Mouse (Mus musculus) hindbrain, embryonic 14.5 days (tissue): ENCODE measurements around the gene Kif2a. TPM values are rescaled to one million over a fixed set of nuclear protein-coding genes. Genes with fewer than 3 reads are reported as not detected.
"Not testable (repeated sequence)": the region's sequence is repeated elsewhere in the genome, so short reads cannot be mapped to it uniquely, and the experiment has no call there.

Source experiments
- ATAC-seq: fragments of 200-750 bp; cut with Nextera tagmentation; 2 replicates; pipeline ENCODE4 v1.8.0; 2017; ENCODE audit warnings: moderate number of reproducible peaks, mild to moderate bottlenecking, moderate TSS enrichment, moderate library complexity; ENCODE audit not compliant: low FRiP score
- DNase-seq: peaks from one replicate; pipeline ENCODE4 v3.0.0-alpha.2; 2015; ENCODE audit warnings: low spot score
- H3K27ac ChIP-seq: fragments of 300-500 bp; sonication (generic); 2 replicates; pipeline ENCODE4 v1.5.1; 2014; ENCODE audit warnings: mild to moderate bottlenecking, moderate library complexity
- H3K27me3 ChIP-seq: fragments of 300-500 bp; sonication (generic); 2 replicates; pipeline ENCODE4 v1.6.1; 2014; ENCODE audit warnings: mild to moderate bottlenecking, low read length, mixed read lengths; ENCODE audit not compliant: control insufficient read depth, insufficient read depth
- H3K36me3 ChIP-seq: fragments of 300-500 bp; sonication (generic); replicated peaks from 2 replicates; pipeline ENCODE4 v1.6.1; 2014; ENCODE audit not compliant: control insufficient read depth, insufficient read depth
- H3K4me1 ChIP-seq: fragments of 300-500 bp; sonication (generic); replicated peaks from 2 replicates; pipeline ENCODE4 v1.6.1; 2014; ENCODE audit warnings: antibody characterized with exemption, low read length, mixed read lengths; ENCODE audit not compliant: control insufficient read depth, insufficient read depth
- H3K4me2 ChIP-seq: fragments of 300-500 bp; sonication (generic); replicated peaks from 2 replicates; pipeline ENCODE4 v1.6.1; 2014; ENCODE audit warnings: mild to moderate bottlenecking, moderate library complexity
- H3K4me3 ChIP-seq: fragments of 300-500 bp; sonication (generic); replicated peaks from 2 replicates; pipeline ENCODE4 v1.5.1; 2014; ENCODE audit warnings: mild to moderate bottlenecking, low read length
- H3K9ac ChIP-seq: fragments of 300-500 bp; sonication (generic); 2 replicates; pipeline ENCODE4 v1.6.1; 2014
- H3K9me3 ChIP-seq: fragments of 300-500 bp; sonication (generic); 2 replicates; pipeline ENCODE4 v1.6.1; 2016; ENCODE audit warnings: low read length; ENCODE audit not compliant: control insufficient read depth
- WGBS: fragments of 180-500 bp; shearing (Covaris S2); extraction: QIAGEN DNeasy Blood & Tissue Kit; methylation state at CpG from one replicate; pipeline ENCODE4 v1.1.7; 2014; 5-methylcytosine and 5-hydroxymethylcytosine counted together
- polyA plus RNA-seq: library from polyadenylated mRNA; unstranded; fragments of >200 nt; fragmentation: Nextera tagmentation; extraction: Ambion mirVana; gene quantifications from 2 replicates; pipeline ENCODE4 v1.2.1, GENCODE M21; 2014

The Kif2a gene
- polyA plus RNA-seq, 1 experiment from 2014 or later: 54.9 TPM

DNA sequence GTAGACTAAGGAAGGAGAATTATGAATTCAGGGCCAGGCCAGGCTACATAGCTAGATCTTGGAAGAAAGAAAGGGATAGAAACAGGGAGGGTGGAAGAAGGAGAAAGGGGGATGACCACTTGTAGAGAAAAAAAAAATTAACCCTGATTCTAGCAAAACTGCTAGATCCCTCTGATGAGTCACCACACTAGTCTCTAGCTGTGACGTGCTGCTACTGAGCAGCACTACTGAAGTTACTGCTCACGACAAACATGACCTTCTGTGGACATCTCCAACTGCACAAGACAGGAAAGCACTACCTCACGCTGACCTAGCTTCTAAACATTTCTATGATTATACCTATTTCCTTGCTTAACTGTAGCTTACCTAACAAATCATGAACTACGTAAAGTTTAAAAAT, 93.6 kb downstream of the Kif2a start:
- H3K4me3 ChIP-seq: no peak overlapping the region
- peaks cover 15% of the 10 kb centered on the region for H3K36me3 ChIP-seq
- H3K27me3 ChIP-seq: no peaks in the 10 kb centered on the region
- H3K4me2 ChIP-seq: no peak overlapping the region
- DNase-seq: no peak
- ATAC-seq: no peak
- no peaks in the 10 kb centered on the region for H3K4me1 ChIP-seq
- 97% methylated on average over 4 of the region's 4 CpGs for WGBS
- H3K9ac ChIP-seq: no peak overlapping the region
- no peak overlapping the region for H3K27ac ChIP-seq
- H3K9me3 ChIP-seq: peaks cover 10% of the 10 kb centered on the region; the same call in 1 of the 2 replicates

DNA sequence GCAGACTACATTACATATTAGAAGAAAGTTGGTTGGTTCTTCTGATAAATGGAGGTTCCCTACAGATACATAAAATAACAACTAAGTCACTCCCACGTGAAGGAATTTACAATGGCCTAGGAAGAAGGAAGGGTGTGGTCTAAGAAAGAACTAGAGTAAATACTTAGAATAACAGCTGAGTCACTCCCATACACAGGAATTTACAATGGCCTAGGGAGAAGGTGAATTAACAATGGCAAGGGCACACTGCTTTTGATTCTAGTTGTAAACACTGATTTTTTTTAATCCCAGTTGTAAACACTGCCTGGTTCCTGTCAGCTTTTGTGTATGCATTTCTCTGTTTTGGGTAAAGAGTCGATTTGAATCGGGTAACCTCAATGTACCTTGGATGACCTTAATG, 96.0 kb downstream of the Kif2a start:
- not testable (repeated sequence) for H3K27me3 ChIP-seq, H3K27ac ChIP-seq, H3K4me2 ChIP-seq, H3K9ac ChIP-seq, ATAC-seq, H3K4me1 ChIP-seq, H3K4me3 ChIP-seq, H3K9me3 ChIP-seq, DNase-seq
- peaks cover 35% of the 10 kb centered on the region for H3K36me3 ChIP-seq
- WGBS: 94% methylated on average over 3 of the region's 3 CpGs

DNA sequence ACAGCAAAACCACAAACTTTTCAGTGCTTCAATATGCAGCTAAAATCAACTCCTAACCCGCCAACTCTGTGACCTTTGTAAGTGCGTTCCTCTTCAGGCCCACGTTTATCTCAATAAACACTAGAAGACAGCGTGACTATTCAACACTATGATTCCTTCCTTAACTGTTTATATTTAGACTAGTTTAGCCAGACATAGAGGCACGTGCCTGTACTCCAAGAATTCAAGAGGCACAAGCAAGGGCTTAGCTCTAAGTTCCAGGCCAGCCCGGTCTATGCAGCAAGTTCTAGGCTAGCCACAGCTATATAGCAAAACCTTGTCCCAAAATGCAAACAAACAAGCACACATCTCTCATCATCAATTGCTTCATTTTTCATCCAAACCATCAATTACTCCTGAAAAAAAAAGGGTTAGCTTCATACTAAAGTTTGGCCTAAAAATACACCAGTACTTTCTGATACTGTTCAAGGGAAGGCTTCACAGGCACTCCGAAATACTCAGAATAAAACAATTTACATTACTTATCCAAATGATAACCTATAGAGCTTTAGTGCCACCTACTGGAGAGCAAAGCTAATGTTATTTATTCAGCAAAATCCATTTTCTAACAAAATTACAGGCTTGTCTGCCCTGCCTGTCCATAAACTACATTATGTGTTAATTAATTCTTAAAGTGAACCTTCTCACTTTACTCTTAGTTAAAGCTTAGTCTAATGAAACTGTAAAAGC, 103.4 kb downstream of the Kif2a start:
- H3K9ac ChIP-seq: no peak overlapping the region
- no peak overlapping the region for H3K27ac ChIP-seq
- DNase-seq (peak; percentile 83), ATAC-seq (no peak)
- H3K4me1 ChIP-seq: no peaks in the 10 kb centered on the region
- H3K36me3 ChIP-seq: peaks cover 34% of the 10 kb centered on the region
- no peak overlapping the region for H3K4me2 ChIP-seq
- H3K4me3 ChIP-seq: no peak overlapping the region
- no peaks in the 10 kb centered on the region for H3K27me3 ChIP-seq
- no peaks in the 10 kb centered on the region for H3K9me3 ChIP-seq
- 89% methylated on average over 7 of the region's 7 CpGs for WGBS

DNA sequence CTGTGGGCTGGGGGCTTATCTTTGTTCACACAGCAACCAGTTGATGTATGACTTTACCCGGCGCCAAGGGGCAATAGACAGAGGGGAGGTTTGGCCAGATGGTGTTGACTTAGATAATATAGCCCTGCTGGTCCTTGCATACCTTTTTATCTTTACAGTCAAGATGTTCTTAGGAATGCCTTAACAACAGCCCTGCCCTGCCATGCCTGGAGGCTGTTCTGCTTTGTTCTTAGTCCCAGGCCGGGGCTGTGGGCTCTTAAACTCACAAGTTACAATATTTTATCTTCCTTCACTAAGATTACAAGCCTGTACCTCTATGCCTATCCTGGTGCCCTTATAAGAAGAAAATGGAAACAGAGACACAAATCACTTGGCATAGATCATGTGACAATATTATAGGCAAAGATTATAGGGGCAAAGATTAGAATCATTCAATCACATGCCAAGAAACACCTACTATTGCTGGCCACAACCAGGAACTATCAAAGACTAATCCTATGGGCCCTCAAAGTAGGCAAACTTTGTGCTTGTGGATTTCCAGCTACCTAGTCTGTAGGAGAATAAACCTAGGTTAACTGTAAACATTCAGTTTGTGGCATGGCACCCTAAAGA, 108.7 kb downstream of the Kif2a start:
- ATAC-seq (no peak), DNase-seq (no peak)

DNA sequence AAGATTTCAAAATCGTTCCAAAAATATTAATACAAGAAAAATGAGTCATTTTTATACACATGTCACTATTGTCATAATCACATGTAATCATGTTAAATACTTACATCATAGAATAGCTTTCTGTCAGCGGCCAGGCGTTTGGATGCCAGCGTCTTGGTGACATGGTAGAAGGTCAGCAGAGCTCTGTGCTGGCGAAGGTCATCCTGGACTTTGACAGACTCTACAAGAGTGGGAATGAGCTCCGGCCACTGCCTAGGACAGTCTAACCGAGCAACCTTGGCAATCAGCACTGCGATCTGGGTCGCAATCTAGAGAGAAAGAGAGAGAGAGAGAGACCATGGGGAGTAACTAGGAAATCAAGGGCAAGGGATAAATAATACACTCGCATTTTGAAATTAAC, 111.8 kb downstream of the Kif2a start:
- H3K27me3 ChIP-seq: no peaks in the 10 kb centered on the region
- no peaks in the 10 kb centered on the region for H3K9me3 ChIP-seq
- no peak for DNase-seq
- no peak for ATAC-seq
- no peak overlapping the region for H3K27ac ChIP-seq
- WGBS: 96% methylated on average over 10 of the region's 10 CpGs
- H3K4me1 ChIP-seq: no peaks in the 10 kb centered on the region
- no peak overlapping the region for H3K9ac ChIP-seq
- H3K4me2 ChIP-seq: no peak overlapping the region
- H3K4me3 ChIP-seq: no peak overlapping the region
- H3K36me3 ChIP-seq: peaks cover 39% of the 10 kb centered on the region

More for the DNA sequence above, 108.7 kb downstream of the Kif2a start:
- Histone ChIP-seq H3K9me3 (no peaks in the 10 kb centered on the region), H3K27me3 (no peaks in the 10 kb centered on the region), H3K9ac (no peak overlapping the region), H3K4me1 (no peaks in the 10 kb centered on the region), H3K27ac (no peak overlapping the region), H3K36me3 (peaks cover 20% of the 10 kb centered on the region), H3K4me2 (no peak overlapping the region), H3K4me3 (no peak overlapping the region)
- 79% methylated on average over 3 of the region's 3 CpGs for WGBS

Other genes with a start within 250 kb of the Kif2a start
- gene Ipo11, start 85.2 kb downstream of the Kif2a start, polyA plus RNA-seq: 45.0 and 46.2 TPM in 2 replicates
- 42.4 and 42.6 TPM in 2 replicates for gene Dimt1, start 75.0 kb downstream of the Kif2a start, polyA plus RNA-seq